Mouse (Mus musculus): ENCODE data around the gene Hmcn2.

Hmcn2 gene

GRCm38 (mm10) chr2:31314007-31314465, at the start of gene Hmcn2:
TSS of gene Hmcn2 (plus strand) at chr2:31314415.
- Histone ChIP-seq H3K36me3 (ENCODE audit: control insufficient read depth, insufficient read depth, low read length, poor library complexity, severe bottlenecking) (no peaks in the 10 kb centered on the region), H3K27me3 (ENCODE audit: control insufficient read depth, insufficient read depth, low read length, poor library complexity, severe bottlenecking) (no peaks in the 10 kb centered on the region)
- DNase-seq (ENCODE audit: low read depth, low spot score): no peak

GRCm38 (mm10) chr2:31267447-31267846, 46.8 kb upstream of the Hmcn2 start:
- no peaks in the 10 kb centered on the region for H3K36me3 ChIP-seq (ENCODE audit: control insufficient read depth, insufficient read depth, low read length, poor library complexity, severe bottlenecking)
- no peak for DNase-seq (ENCODE audit: low read depth, low spot score)

DNA sequence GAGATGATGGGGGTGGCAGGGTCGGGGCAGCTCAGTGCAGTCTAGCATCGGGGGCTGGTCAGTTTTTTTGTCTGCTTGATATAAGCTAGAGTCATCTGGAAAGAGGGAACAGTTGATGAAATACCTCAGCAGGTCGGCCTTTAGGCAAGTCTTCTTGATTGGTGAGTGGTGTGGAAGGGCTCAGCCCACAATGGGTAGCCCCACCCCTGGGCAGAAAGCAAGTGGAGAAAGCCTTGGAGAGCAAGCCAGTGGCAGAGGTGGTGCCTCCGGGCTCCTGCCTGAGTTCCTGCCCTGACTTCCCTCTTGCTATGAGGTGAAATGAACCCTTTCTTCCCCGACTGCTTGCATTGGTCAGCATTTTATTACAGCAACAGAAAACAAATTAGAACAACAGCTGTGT, 45.6 kb upstream of the Hmcn2 start:
- Histone ChIP-seq H3K36me3 (ENCODE audit: control insufficient read depth, insufficient read depth, low read length, poor library complexity, severe bottlenecking) (no peaks in the 10 kb centered on the region), H3K27me3 (ENCODE audit: control insufficient read depth, insufficient read depth, low read length, poor library complexity, severe bottlenecking) (no peaks in the 10 kb centered on the region)
- no peak for DNase-seq (ENCODE audit: low read depth, low spot score)

More at GRCm38 (mm10) chr2:31267447-31267846, 46.8 kb upstream of the Hmcn2 start:
- no peaks in the 10 kb centered on the region for H3K27me3 ChIP-seq (ENCODE audit: control insufficient read depth, insufficient read depth, low read length, poor library complexity, severe bottlenecking)

DNA sequence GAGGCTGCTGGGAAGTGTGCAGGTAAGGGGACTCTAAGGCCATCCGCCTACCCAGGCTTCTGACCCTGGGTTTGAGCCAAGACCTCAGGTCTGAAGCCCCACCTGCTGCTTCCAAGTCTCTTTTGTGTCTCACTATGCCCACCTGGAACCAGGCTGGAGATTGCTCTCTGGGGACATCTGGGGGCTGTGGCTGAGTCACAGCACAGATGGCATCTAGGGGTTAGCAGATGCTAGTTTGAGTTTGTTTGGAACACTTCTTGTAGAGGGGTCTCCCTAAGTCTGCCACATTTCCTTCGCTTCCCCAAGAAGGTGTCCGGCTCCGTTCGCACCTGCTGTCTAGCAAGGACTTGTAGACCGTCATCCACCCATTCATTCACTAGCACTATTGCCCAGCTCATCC, 45.0 kb upstream of the Hmcn2 start:
- DNase-seq (ENCODE audit: low read depth, low spot score): no peak
- Histone ChIP-seq H3K36me3 (ENCODE audit: control insufficient read depth, insufficient read depth, low read length, poor library complexity, severe bottlenecking) (no peaks in the 10 kb centered on the region), H3K27me3 (ENCODE audit: control insufficient read depth, insufficient read depth, low read length, poor library complexity, severe bottlenecking) (no peaks in the 10 kb centered on the region)

DNA sequence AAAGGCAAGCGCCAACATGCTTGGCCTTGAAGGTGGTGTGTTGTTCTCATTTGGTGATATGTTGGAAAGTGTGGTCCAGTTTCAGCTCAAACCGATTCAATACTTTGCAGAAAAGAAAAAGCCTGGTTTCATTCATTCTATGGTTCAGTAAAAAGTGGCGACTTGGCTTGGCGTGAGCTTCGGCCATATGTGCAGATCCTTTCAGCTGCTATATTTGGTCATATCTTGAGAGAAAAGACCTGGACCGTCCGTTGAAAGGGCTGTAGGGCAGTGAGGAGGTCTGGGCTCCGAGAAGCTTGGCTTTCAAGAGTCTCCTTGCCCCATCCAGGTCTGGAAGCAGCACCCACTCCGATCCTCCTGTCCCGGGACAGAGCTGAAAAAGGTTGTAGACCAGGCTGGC, 44.4 kb upstream of the Hmcn2 start:
- DNase-seq (ENCODE audit: low read depth, low spot score): no peak
- H3K36me3 ChIP-seq (ENCODE audit: control insufficient read depth, insufficient read depth, low read length, poor library complexity, severe bottlenecking): no peaks in the 10 kb centered on the region
- no peaks in the 10 kb centered on the region for H3K27me3 ChIP-seq (ENCODE audit: control insufficient read depth, insufficient read depth, low read length, poor library complexity, severe bottlenecking)

- Histone ChIP-seq H3K27me3 (ENCODE audit: control insufficient read depth, insufficient read depth, low read length, poor library complexity, severe bottlenecking) (no peaks in the 10 kb centered on the region), H3K36me3 (ENCODE audit: control insufficient read depth, insufficient read depth, low read length, poor library complexity, severe bottlenecking) (no peaks in the 10 kb centered on the region)
- DNase-seq (ENCODE audit: low read depth, low spot score): no peak
Measured at GRCm38 (mm10) chr2:31270470-31270869, 43.7 kb upstream of the Hmcn2 start.

DNA sequence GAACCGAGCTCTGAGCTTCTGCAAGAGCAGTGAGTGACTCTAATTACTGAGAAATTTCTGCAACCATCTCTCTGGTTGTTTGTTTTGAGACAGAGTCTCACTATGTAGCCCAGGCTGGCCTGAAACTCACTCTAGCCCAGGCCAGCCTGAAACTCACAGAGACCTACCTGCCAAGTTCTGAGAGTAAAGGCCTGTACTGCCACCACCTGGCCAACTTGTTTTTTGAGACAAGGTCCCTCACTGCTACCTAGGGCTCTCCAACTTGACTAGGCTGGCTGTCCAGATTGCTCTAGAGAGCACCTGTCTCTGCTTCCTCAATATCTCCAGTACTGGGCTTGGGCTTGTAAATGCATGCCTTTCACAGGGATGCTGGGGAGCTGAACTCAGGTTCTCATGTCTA, 43.1 kb upstream of the Hmcn2 start:
- peak; percentile 65 for DNase-seq (ENCODE audit: low read depth, low spot score)
- H3K36me3 ChIP-seq (ENCODE audit: control insufficient read depth, insufficient read depth, low read length, poor library complexity, severe bottlenecking): no peaks in the 10 kb centered on the region
- no peaks in the 10 kb centered on the region for H3K27me3 ChIP-seq (ENCODE audit: control insufficient read depth, insufficient read depth, low read length, poor library complexity, severe bottlenecking)

DNA sequence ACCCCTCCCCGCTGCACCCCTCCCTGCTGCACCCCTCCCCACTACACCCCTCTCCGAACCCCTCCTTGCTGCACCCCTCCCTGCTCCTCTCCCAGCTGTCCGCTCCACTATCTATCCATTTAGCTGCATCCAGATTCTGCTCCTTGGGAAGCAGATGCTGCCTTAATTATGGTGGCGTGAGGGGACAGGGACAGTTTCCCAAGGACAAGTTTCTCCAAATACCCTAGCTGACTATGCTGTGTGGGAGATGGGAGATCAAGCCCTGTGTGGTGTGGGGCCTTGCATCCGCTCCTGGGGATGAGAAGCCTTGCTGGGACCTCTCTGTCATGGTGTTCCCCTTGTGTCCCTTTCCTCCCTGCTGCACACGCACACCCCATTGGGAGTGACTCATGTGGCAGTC, 39.2 kb upstream of the Hmcn2 start:
- Histone ChIP-seq H3K36me3 (ENCODE audit: control insufficient read depth, insufficient read depth, low read length, poor library complexity, severe bottlenecking) (no peaks in the 10 kb centered on the region), H3K27me3 (ENCODE audit: control insufficient read depth, insufficient read depth, low read length, poor library complexity, severe bottlenecking) (no peaks in the 10 kb centered on the region)
- no peak for DNase-seq (ENCODE audit: low read depth, low spot score)

- DNase-seq (ENCODE audit: low read depth, low spot score): no peak
- no peaks in the 10 kb centered on the region for H3K36me3 ChIP-seq (ENCODE audit: control insufficient read depth, insufficient read depth, low read length, poor library complexity, severe bottlenecking)
- no peaks in the 10 kb centered on the region for H3K27me3 ChIP-seq (ENCODE audit: control insufficient read depth, insufficient read depth, low read length, poor library complexity, severe bottlenecking)
Measured at GRCm38 (mm10) chr2:31277810-31278209, 36.4 kb upstream of the Hmcn2 start.

DNA sequence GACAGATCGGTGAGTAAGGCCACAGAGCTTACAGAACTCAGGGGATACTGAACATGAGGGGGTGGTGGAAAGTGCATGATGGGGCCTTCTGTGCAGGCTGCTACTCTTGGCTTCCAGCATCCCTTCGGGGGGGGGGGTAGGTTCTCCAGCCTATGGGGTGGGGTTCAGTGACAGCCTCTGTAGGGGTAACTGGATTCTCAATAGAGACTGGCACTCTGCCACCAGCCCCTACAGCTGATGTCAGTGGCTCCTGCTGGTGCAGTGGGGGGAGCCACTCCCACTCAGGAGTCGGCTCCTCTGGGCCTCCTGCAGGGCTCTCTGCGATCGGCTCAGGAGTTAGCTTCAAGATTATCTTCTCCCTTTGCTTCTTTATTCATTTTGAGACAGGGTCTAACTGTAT, 35.7 kb upstream of the Hmcn2 start:
- DNase-seq (ENCODE audit: low read depth, low spot score): no peak
- Histone ChIP-seq H3K36me3 (ENCODE audit: control insufficient read depth, insufficient read depth, low read length, poor library complexity, severe bottlenecking) (no peaks in the 10 kb centered on the region), H3K27me3 (ENCODE audit: control insufficient read depth, insufficient read depth, low read length, poor library complexity, severe bottlenecking) (no peaks in the 10 kb centered on the region)

DNA sequence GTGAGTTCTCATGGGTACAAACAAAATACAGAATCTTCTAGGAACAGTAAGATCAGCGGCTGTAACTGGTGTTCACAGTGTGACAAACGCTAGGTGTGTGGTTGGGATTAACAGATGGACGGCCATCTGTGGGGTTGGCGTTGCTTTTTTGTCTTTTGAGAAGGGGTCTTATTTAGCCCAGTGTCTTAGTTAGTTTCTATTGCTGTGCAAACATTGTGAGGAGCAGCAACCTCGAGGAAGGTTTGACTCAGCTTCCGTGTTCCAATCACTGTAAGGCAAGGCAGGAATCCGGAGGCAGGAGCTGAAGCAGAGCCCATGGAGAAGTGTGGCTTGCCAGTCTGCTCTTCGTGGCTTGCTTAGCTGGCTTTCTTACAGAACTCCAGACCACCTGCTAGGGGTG, 33.1 kb upstream of the Hmcn2 start:
- H3K27me3 ChIP-seq (ENCODE audit: control insufficient read depth, insufficient read depth, low read length, poor library complexity, severe bottlenecking): no peaks in the 10 kb centered on the region
- DNase-seq (ENCODE audit: low read depth, low spot score): no peak
- no peaks in the 10 kb centered on the region for H3K36me3 ChIP-seq (ENCODE audit: control insufficient read depth, insufficient read depth, low read length, poor library complexity, severe bottlenecking)

- Histone ChIP-seq H3K36me3 (ENCODE audit: control insufficient read depth, insufficient read depth, low read length, poor library complexity, severe bottlenecking) (no peaks in the 10 kb centered on the region), H3K27me3 (ENCODE audit: control insufficient read depth, insufficient read depth, low read length, poor library complexity, severe bottlenecking) (no peaks in the 10 kb centered on the region)
- DNase-seq (ENCODE audit: low read depth, low spot score): no peak
Measured at GRCm38 (mm10) chr2:31282266-31282665, 31.9 kb upstream of the Hmcn2 start.

DNA sequence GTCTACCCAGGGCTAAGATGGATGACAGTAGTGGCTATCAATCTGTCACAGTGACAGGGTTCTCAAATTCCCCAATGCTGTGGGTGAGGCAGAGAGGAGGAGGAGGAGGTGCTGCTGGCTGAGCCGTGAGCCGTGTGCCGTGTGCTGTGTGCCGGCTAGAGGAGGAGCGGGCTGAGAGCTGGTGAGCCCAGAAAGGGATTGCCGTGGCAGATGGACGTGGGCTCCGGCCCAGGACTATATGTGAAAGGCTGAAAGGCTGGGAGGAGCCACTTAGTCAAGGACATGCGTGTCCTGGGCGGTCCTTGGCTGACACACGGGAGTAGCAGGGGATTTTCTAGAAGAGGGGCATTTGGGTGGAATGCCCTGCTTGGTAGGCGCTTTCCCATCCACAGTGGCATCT, 31.3 kb upstream of the Hmcn2 start:
- no peaks in the 10 kb centered on the region for H3K36me3 ChIP-seq (ENCODE audit: control insufficient read depth, insufficient read depth, low read length, poor library complexity, severe bottlenecking)
- H3K27me3 ChIP-seq (ENCODE audit: control insufficient read depth, insufficient read depth, low read length, poor library complexity, severe bottlenecking): no peaks in the 10 kb centered on the region
- no peak for DNase-seq (ENCODE audit: low read depth, low spot score)

DNA sequence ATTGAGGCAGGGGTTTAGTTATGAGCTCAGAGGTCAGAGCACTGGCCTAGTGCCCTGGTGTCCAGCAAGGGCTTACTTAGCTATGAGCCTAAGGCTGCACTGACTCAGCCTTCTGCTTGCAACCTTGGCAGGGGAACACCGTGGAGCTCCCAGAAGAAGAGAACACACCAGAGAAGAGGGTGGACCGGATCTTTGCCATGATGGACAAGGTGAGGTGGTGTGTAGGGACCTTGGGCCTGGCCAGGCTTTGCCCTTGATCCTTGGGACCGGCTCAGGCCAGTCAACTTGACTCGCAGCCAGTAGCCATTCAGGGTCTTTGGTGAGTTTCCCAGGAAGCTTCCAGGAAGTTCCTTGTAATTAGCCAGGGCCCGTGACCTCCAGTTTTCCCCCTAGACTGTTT, 29.7 kb upstream of the Hmcn2 start:
- Histone ChIP-seq H3K27me3 (ENCODE audit: control insufficient read depth, insufficient read depth, low read length, poor library complexity, severe bottlenecking) (no peaks in the 10 kb centered on the region), H3K36me3 (ENCODE audit: control insufficient read depth, insufficient read depth, low read length, poor library complexity, severe bottlenecking) (no peaks in the 10 kb centered on the region)
- no peak for DNase-seq (ENCODE audit: low read depth, low spot score)

GRCm38 (mm10) chr2:31291421-31291820, 22.8 kb upstream of the Hmcn2 start:
- H3K27me3 ChIP-seq (ENCODE audit: control insufficient read depth, insufficient read depth, low read length, poor library complexity, severe bottlenecking): no peaks in the 10 kb centered on the region
- DNase-seq (ENCODE audit: low read depth, low spot score): peak; percentile 74

GRCm38 (mm10) chr2:31294985-31295384, 19.2 kb upstream of the Hmcn2 start:
- no peaks in the 10 kb centered on the region for H3K36me3 ChIP-seq (ENCODE audit: control insufficient read depth, insufficient read depth, low read length, poor library complexity, severe bottlenecking)
- H3K27me3 ChIP-seq (ENCODE audit: control insufficient read depth, insufficient read depth, low read length, poor library complexity, severe bottlenecking): no peaks in the 10 kb centered on the region
- peak; percentile 81 for DNase-seq (ENCODE audit: low read depth, low spot score)

More at GRCm38 (mm10) chr2:31291421-31291820, 22.8 kb upstream of the Hmcn2 start:
- H3K36me3 ChIP-seq (ENCODE audit: control insufficient read depth, insufficient read depth, low read length, poor library complexity, severe bottlenecking): no peaks in the 10 kb centered on the region

Data from splenic B cell, adult 2 months (primary cell).